Mouse (Mus musculus): ENCODE data around the gene Ckmt1.
"Not testable (repeated sequence)": the region's sequence is repeated elsewhere in the genome, so short reads cannot be mapped to it uniquely, and the experiment has no call there.

Gene Ckmt1

GRCm38 (mm10) chr2:121357494-121357893, at the start of gene Ckmt1:
Gene Ckmt1 (plus strand): TSS chr2:121357714.
- DNase-seq (ENCODE audit: extremely low read depth, low read depth, low spot score): no peak

DNA sequence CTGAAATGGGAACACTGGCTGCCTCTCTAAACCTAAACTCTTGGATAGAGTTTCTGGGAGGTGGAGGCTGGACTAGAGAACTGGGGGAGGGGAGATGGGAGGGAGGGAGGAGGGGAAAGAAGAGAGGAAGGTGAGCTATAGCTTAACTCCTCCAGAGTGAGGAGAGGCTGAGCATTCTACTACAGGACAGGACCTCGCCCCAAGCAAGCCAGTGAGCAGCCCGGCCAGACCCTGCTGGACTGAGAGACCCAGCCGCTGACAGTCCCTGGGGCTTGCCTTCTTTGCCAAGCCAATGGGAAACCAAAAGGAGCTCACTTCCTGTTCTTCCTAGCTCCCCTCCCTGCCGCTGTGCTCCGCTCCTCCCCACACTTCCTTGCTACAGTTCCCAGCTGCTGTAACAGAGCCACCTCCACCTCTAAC, 48.5 kb upstream of the Ckmt1 start:
- no peak for DNase-seq (ENCODE audit: extremely low read depth, low read depth, low spot score)

- DNase-seq (ENCODE audit: extremely low read depth, low read depth, low spot score): no peak
Measured at GRCm38 (mm10) chr2:121316278-121316677, 41.2 kb upstream of the Ckmt1 start.

DNA sequence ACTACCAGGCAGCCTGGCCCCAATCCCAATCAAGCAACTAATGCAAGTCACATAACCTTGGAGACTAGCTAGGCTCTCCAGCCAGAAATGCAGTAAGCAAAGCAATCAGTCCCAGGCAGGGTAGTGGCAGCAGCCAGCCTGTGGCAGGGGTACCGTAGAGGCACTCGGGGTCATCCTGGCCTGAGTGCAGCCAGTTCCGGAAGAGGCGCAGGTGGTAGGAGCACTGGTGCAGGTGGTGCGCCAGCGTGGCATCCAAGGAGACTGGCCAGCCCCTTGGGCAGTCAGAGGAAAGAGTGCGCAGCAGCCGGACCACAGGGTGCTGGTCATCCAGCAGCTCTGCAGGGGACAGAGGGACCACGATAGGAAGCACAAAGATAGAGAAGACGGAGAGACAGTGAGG, 34.5 kb upstream of the Ckmt1 start:
- no peak for DNase-seq (ENCODE audit: extremely low read depth, low read depth, low spot score)

DNA sequence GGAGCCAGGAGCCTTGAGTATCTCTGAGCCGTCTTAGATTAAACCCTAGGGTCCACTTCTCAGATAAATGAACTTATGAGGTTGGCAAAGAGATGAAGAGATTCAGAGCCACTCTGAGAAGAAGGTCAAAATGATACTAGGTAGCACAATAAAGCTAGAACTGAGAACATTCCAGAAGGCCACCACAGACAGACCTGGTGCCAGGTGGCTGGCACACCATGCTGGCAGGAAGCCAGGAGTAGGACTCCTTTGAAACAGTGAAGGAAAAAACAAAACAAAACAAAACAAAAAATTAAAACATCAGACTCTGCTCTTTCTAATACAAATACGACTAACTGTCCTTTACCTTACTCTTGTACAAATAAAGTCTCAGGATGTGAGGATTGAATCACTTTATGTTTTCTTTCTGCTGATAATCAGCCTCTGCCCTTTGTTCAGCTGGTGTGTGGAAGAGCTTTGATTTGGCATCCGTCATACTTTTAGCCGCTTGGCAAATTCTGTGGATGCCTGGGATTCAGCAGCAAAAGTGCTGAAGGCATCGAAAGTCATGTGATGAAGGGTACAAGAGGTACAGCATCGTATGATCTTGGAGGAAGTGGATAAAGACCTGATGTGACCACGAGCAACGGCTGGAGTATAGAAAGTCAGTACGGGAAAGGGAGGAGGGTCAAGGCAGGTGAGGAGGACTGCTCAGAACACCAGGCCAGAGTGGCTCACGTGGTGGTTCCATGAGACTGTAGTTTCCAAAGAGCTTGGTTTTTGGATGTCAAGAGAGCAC, 33.6 kb upstream of the Ckmt1 start:
- no peak for DNase-seq (ENCODE audit: extremely low read depth, low read depth, low spot score)

DNA sequence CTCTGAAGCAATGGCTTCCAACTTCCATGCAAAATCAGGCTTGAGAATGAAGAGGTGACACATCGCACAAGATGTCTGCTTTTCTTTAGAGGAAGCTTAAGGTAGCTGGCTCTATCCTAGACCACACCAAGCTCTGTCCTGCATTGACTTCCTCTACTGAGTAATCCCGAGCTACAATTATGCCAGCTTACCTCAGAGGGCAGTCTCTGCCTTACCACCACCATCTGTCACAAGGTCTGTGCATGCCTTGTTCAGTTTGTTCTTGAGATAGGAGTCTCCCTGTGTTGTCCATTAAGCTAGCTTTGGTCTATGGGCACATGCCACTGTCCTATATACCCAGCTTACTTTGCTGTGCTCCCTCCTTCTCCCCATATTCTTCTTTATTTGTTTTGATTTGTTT, 28.0 kb upstream of the Ckmt1 start:
- DNase-seq (ENCODE audit: extremely low read depth, low read depth, low spot score): no peak

DNA sequence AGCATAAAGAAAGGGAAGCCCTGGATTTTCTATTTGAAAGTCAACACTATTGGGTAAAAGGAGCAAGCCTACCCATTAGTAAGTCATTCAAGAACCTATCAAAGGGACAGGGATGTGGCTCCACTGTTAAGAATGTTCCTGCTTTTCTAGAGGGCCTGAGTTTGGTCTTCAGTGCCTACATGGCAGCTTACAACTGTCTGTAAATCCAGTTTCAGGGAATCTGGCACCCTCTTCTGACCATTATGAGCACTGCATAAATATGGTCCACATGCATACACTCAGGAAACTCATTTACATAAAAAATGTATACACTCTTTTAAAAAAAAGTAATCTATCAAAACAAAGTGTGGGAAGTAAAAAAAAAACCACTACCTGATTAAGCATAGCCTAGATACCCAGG, 18.5 kb upstream of the Ckmt1 start:
- DNase-seq (ENCODE audit: extremely low read depth, low read depth, low spot score): no peak

DNA sequence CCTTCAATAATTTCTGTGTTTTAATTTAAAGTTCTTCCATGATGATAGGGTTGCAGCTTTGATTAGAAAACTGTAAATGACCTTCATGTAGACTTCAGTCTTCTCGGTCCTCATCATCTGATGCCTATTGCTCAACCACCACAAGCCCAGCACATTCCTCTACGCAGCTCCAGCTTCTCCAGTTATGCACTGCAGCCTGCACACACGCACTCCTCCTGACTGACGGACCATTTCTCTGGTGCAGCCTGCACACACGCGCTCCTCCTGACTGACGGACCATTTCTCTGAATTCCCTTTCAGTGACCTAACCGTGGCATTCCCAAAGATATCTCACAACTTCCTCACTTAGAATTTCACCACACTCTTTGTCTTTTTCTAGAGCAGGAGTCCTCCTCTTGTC, 4.4 kb upstream of the Ckmt1 start:
- DNase-seq (ENCODE audit: extremely low read depth, low read depth, low spot score): no peak

- no peak for DNase-seq (ENCODE audit: extremely low read depth, low read depth, low spot score)
Measured at GRCm38 (mm10) chr2:121354378-121354777, 3.1 kb upstream of the Ckmt1 start.

GRCm38 (mm10) chr2:121354820-121355592, 2.5 kb upstream of the Ckmt1 start, which contains the start of gene Ppip5k1:
Gene Ppip5k1 (minus strand): TSS chr2:121355396.
- peak; percentile 30 for DNase-seq (ENCODE audit: extremely low read depth, low read depth, low spot score)

DNA sequence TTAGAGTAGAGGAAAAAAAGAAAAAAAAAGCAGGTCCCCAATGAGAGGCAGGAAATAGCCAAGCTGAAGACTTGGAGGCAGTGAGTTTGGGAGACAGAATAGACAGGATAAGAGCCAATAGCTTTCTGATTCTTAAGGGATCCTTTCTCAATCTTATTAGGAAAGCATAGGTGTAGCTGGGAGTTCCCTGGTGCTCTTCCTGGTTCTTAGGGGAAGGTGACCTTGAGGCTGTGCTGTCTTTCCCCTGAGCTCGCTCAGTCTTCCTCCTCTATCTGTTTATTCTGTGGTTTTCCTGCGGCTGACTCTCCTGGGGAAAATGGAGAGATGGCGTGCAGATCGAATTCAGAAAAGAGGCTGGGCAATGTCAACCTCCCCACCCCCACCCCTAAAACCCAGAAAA, 447 bp downstream of the Ckmt1 start:
- no peak for DNase-seq (ENCODE audit: extremely low read depth, low read depth, low spot score)

DNA sequence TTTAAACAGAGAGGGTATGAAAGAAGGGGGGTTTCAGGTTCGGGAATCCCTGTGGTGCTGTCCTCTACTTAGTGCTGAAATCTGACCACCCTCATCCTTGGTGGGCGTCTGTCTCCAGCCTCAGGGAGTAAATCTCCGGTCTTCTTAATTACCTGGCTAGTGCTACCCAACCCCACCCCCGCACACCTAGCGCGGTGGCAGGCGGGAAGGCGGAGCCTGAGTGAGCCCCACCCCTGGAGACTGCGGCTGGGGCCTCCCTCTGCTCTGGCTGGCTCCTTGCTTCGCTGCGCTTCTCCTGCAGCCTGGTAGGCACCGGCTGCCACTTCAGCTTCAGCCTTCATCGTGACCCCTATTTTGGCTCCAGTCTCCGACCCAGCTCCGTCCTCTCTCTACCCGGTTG, 867 bp downstream of the Ckmt1 start:
- DNase-seq (ENCODE audit: extremely low read depth, low read depth, low spot score): peak; percentile 13

DNA sequence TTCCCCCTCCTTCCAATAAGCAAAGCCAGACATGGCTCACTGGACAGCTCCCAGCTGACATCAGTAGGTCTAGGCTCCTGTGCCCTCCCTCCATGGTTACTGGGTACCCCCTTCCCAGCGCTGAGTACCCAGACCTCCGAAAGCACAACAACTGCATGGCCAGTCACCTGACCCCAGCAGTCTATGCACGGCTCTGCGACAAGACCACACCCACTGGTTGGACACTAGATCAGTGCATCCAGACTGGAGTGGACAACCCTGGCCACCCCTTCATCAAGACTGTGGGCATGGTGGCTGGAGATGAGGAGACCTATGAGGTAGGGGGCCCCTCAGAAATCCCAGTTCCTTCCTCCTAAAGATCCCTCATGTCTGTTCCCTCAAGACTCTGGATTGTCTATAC, 1.9 kb downstream of the Ckmt1 start:
- DNase-seq (ENCODE audit: extremely low read depth, low read depth, low spot score): no peak

DNA sequence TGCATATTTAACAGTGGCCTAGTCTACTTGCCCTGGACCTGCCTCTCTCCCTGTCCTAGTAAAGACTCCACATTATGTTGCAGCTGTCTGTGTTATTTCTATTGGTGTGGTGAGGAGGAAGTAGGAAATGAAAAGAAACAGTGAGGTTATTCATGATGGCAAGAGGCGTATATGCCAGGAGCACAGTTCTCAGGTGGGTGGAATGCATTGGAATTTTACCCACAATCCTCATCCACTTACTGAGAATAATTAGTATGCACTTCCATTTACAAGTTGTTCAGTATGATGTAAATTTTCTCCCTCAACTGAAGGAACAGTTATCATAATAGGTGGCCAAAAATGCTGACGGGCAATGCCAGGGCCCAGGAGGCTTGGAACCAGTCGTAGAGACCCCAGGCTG, 6.1 kb downstream of the Ckmt1 start:
- DNase-seq (ENCODE audit: extremely low read depth, low read depth, low spot score): no peak

- DNase-seq (ENCODE audit: extremely low read depth, low read depth, low spot score): peak; percentile 36
Measured at GRCm38 (mm10) chr2:121368831-121369230, 11.3 kb downstream of the Ckmt1 start.

- DNase-seq (ENCODE audit: extremely low read depth, low read depth, low spot score): peak; percentile 69
Measured at GRCm38 (mm10) chr2:121370921-121371320, 13.4 kb downstream of the Ckmt1 start.

DNA sequence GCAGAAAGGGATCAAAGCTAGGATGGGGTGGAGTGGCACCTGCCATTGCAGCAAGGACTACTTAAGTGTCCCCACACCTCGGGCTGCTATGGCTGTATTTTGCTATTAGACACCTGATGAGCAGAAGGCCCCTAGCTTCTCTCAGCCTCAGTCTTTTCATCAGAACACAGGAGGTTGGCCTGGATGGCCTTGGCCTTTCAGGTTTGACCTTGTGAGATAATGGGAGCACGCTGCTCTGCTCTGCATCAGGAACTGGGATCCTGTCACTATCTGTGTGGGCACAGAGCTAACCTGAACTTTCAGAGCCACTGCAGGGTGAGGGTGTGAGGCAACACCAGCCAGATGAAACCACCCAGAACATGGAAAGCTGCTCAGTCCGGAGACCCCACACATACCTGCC, 14.8 kb downstream of the Ckmt1 start:
- no peak for DNase-seq (ENCODE audit: extremely low read depth, low read depth, low spot score)

DNA sequence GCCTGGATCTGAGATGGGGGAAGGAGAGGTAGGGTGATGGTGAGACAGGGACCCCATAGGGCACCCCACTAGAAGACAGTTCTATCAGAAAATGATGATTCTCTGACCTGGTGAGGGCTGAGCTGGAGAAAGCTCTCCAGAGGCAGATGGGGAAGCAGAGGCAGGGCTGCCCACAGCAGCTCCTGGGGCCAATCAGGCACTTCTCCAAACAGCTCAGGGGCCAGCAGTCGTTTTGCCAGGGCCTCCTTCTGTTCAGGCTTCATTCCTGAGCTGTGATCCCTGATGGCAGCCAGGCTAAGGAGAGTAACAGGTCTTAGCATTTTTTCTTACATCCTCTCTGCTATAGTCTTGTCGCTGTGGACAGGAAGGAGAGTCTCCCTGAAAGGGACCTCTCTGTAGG, 17.3 kb downstream of the Ckmt1 start:
- no peak for DNase-seq (ENCODE audit: extremely low read depth, low read depth, low spot score)

- not testable (repeated sequence) for DNase-seq (ENCODE audit: extremely low read depth, low read depth, low spot score)
Measured at GRCm38 (mm10) chr2:121386961-121387575, 29.6 kb downstream of the Ckmt1 start, which contains the start of gene Strc. Gene Strc (minus strand): TSS chr2:121387168.

- DNase-seq (ENCODE audit: extremely low read depth, low read depth, low spot score): no peak
Measured at GRCm38 (mm10) chr2:121396624-121397023, 39.1 kb downstream of the Ckmt1 start.

DNA sequence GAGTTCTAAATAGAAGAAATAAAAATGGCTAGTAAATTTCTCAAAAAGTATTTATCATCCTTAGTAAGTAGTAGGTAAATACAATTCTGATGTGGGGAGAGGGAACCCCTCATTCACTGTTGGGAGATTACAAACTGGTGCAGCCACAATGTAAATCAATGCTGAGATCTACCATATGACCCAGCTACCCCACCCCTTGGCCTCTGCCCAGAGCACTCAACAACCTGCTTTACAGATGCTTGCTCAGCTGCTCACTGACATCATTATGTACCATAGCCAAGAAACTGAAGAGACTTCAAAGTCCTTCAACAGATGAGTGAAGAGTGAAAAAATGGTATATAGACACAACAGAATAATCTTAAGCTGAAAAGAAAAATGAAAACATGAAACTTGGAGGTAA, 45.8 kb downstream of the Ckmt1 start:
- DNase-seq (ENCODE audit: extremely low read depth, low read depth, low spot score): no peak

DNA sequence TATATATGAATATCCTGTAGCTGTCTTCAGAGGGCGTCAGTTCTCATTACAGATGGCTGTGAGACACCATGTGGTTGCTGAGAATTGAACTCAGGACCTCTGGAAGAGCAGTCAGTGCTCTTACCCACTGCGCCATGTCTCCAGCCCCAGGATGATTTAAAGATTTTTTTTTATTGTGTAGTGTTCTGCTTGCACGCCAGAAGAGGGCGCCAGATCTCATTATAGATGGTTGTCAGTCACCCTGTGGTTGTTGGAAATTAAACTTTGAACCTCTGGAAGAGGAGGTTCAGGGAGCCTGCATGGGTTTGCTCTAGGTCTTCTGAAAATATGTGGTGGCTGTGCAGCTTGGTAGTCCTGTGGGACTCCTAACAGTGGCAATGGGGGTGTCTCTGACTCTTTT, 50.6 kb downstream of the Ckmt1 start:
- DNase-seq (ENCODE audit: extremely low read depth, low read depth, low spot score): no peak
